Mouse (Mus musculus): ENCODE measurements around the gene Tmem216.
"Not testable (repeated sequence)": the region's sequence is repeated elsewhere in the genome, so short reads cannot be mapped to it uniquely, and the experiment has no call there.

Gene Tmem216

DNA sequence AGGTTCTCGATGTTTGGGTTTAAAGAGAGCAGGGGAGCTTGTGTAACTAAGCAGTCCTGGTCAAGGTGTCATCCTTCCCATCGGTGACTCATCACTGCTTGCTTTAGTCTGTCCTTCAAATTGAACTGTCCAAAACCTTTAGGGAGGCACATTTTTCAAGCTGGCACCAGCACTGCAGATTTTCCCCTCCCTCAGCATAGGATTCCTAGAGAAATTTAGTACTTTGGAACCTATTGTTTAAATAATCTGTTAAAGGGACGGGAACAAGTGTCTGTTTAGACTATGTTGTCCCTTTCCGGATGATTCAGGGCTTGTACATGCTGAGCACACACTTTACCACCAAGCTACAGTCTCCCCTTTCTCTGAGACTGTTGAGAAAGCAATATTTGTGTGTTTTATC, 9.2 kb upstream of the Tmem216 start:
- DNase-seq (ENCODE audit: low spot score), result no peak

GRCm38 (mm10) chr19:10564278-10564677, 8.2 kb upstream of the Tmem216 start:
- no peak for DNase-seq (ENCODE audit: low spot score)

GRCm38 (mm10) chr19:10562351-10562750, 6.3 kb upstream of the Tmem216 start:
- no peak for DNase-seq (ENCODE audit: low spot score)

GRCm38 (mm10) chr19:10561558-10562314, 5.7 kb upstream of the Tmem216 start:
- DNase-seq (ENCODE audit: low spot score), result no peak

GRCm38 (mm10) chr19:10560108-10560507, 4.1 kb upstream of the Tmem216 start:
- DNase-seq (ENCODE audit: low spot score), result no peak

DNA sequence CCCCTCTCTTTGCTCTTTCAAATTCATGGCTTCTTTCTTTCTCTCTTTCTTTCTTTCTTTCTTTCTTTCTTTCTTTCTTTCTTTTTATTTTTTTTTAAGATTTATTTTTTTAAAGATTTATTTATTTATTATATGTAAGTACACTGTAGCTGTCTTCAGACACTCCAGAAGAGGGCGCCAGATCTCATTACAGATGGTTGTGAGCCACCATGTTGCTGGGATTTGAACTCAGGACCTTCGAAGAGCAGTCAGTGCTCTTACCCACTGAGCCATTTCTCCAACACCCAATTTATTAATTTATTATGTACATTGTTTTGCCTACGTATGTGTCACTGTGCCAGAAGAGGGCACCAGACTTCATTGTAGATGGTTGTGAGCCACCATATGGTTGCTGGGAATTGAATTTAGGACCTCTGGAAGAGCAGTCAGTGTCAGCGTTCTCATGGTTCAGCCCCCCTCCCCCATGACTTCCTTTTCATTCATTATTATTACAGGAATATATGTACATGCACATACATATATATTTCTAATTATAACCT, 1.9 kb upstream of the Tmem216 start:
- DNase-seq (ENCODE audit: low spot score), result not testable (repeated sequence)

GRCm38 (mm10) chr19:10557430-10557829, 1.4 kb upstream of the Tmem216 start:
- DNase-seq (ENCODE audit: low spot score), result no peak

GRCm38 (mm10) chr19:10557001-10557400, 963 bp upstream of the Tmem216 start:
- no peak for DNase-seq (ENCODE audit: low spot score)

DNA sequence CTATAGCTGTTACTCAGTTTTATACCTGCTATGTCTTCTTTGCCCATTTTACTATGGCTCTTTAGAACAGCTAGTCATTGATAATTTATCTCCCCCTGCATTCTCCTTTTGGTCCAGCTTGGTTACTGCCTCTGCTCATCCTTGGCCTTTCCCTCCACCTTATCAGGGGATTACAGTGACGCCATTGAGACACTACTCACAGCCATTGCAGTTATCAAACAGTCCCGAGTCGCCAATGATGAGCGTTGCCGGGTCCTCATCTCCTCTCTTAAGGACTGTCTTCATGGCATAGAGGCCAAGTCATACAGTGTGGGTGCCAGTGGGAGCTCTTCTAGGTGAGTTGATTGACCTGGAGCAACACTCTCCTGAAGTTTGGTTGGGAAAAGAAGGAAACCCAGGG, 16.6 kb downstream of the Tmem216 start:
- no peak for DNase-seq (ENCODE audit: low spot score)

GRCm38 (mm10) chr19:10530082-10530481, 26.0 kb downstream of the Tmem216 start:
- DNase-seq (ENCODE audit: low spot score), result no peak

- DNase-seq (ENCODE audit: low spot score), result peak; percentile 53
These were observed 30.1 kb downstream of the Tmem216 start, which contains the start of gene Sdhaf2 for GRCm38 (mm10) chr19:10525910-10526309. TSS of gene Sdhaf2 (minus strand) at chr19:10526142.

DNA sequence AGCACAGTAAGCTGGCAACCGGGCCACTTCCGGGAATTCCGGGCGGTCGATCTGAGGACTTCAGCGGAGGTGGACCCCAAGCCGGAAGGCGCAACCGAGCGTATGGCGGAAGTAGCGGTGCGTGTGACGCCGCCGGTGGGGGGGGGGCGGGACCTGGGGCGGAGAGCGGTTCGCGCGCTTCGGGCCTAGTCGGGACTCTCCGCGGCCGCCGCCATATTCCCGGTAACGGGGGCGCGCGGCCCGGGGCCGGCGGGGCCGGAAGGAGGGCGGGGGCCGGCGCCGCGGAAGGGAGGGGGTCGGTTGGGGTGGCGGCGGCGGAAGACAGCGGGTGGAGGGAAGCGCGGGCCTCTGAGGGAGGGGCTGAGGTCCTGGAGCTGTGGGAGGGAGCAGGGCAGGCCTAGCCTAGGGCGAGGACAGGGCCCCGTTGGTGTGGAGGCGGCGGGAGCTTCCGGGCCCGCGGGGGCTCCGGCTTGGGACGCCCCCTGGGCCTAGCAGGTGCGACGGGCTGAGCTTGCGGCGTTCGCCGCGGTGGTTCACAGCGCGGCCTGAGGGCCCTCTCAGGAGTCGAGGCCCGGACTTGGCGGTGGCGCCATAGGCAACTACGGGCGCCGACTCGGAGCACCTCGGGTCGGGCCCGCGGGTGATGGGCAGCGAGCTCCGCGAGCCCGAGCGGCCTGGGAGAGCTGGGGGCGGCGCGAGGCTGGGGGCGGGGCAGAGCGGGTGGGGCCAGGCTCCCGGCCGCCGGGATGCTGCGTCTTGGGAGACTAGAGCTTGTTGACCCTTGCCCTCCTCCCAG, 30.7 kb downstream of the Tmem216 start, which contains the start of gene Cpsf7:
Gene Cpsf7, plus strand, starts transcription at position 161 of the 796 bp plus-strand sequence.
- DNase-seq (ENCODE audit: low spot score), result peak; percentile 90

- no peak for DNase-seq (ENCODE audit: low spot score)
These were observed 31.3 kb downstream of the Tmem216 start for GRCm38 (mm10) chr19:10524784-10525105.

DNA sequence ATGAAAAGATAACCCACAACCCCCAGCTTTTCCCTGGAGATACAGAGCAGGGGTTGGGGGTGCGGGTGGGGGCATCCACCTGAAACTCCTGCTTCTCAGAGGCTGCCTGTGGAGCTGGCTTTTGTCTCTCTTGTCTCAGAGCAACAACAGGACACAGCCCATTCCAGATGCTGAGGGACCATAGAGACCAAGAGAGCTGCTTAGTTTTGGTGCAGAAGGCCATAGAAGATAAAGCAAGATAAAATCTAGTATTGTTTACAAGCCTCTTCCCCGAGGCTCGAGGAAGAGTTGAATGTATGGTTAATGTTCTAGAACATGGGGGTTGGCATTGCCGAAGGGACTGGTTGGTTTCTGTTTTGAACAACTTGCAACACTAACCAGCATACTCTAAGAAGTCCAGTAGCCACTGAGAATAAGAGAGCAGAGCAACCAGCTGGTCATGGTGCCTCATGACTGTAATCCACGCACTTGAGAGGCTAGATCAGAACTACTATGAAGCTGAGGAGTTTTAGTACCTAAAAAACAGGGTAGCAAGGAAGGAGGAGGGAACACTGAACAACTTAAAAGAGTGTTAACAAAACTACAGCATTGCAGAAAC, 32.5 kb downstream of the Tmem216 start:
- DNase-seq (ENCODE audit: low spot score), result no peak

DNA sequence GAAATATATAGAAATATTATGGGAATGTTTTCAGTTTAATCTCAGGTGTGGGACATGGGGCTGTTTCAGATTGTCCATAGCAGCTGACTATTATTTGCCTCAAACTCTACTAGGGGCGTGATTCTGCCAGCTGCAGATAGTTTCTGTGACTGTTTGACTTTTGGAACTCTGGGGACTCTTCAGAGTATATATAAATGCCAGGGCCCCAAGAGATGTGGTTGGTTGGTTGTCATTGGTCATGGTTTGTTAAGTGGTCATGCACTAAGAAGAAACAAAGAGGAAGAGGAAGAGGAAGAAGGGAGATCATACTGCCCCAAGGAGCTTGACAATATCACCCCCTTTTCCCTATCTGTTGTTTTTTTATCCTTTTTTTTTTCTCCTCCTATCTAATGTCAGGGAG, 34.1 kb downstream of the Tmem216 start:
- DNase-seq (ENCODE audit: low spot score), result no peak

- DNase-seq (ENCODE audit: low spot score), result no peak
These were observed 35.7 kb downstream of the Tmem216 start for GRCm38 (mm10) chr19:10520355-10520754.

- DNase-seq (ENCODE audit: low spot score), result no peak
These were observed 45.2 kb downstream of the Tmem216 start for GRCm38 (mm10) chr19:10510759-10511330.

DNA sequence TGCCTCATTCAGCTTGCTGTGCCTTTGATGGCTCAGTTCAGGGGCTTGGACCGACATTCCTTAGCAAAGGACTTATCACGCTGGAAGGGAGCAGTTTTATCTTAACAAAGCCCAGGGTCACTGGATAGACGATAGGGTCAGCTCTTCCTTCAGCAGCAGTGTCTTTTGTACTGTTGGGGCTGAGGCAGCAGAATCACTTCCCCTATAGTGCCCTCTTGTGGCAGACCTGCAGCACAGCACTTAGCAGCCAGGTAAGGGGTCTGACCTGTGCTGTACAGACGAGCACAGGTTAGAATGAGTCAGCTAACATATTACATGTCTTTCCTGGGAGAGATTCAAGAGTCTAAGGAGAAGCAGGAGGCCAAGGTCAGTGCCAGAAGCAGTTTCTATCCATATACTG, 53.5 kb downstream of the Tmem216 start:
- DNase-seq (ENCODE audit: low spot score), result no peak

GRCm38 (mm10) chr19:10500581-10500980, 55.5 kb downstream of the Tmem216 start:
- DNase-seq (ENCODE audit: low spot score), result no peak

DNA sequence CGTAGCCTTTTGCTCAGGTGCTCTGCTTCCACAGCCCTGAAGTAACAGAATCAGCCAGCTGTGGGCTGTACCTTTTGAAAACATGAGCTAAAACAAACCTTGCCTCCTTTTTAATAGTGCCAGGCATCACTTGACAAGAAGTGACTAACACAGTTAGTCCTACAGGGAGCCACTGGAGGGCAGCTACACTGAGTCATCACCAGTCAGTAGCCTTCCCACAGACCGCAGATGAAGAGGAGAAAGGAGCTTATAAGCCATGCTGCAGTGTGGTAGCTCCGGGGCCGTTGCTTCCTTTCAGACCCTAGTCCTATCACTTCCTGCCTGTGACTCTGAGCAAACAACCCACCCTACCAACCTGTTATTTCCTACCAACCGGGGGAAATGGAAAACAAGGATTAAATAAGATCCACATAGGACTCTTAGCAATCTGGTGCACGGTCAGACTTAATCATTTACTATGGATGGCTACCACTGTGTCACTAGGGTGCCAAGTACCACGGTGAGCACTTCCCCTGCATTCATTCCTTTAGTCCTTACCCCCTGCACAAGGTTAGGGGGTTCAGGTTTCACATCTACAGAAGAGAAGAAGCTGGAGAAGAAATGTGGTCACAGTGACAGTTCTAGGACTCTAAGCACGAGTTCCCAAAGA, 58.4 kb downstream of the Tmem216 start:
- DNase-seq (ENCODE audit: low spot score), result no peak

- DNase-seq (ENCODE audit: low spot score), result no peak
These were observed 59.1 kb downstream of the Tmem216 start for GRCm38 (mm10) chr19:10496976-10497375.

DNA sequence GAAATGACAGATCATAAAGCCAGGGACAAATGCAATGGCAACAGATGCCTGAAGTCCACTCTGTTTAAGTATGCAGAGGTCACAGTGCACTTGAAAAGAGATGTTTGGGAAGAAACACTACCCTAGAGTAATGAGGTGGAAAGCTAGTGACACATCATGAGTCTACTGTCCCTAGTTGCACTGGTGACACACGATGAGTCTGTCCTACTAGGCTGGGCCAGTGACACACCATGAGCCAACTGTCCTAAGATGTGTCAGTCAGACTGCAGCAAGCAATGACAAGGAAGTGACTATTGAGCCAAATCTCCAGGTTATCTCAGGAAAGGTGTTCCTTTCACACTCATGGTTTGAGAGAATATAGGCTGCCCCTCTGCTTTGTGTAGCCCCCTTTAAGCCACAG, 60.4 kb downstream of the Tmem216 start:
- DNase-seq (ENCODE audit: low spot score), result no peak

Data from layer of hippocampus, adult 11-12 months (tissue).